Mouse (Mus musculus) adrenal gland, postnatal 10 days (tissue): ENCODE data around the gene Hist1h1a. TPM values are rescaled to one million over a fixed set of nuclear protein-coding genes. Genes with fewer than 3 reads are reported as not detected.
"Not testable (repeated sequence)": the region's sequence is repeated elsewhere in the genome, so short reads cannot be mapped to it uniquely, and the experiment has no call there.

Experiments used
- DNase-seq: peaks from one replicate; pipeline ENCODE4 v3.0.0; 2021; ENCODE audit warnings: mixed read lengths
- total RNA-seq, 2 experiments: library from RNA; stranded (reverse); gene quantifications; 2 replicates each; pipeline ENCODE4 v1.2.3; 2021

Hist1h1a gene
- total RNA-seq, 2 experiments from 2014 or later: 231 to 274 TPM

DNA sequence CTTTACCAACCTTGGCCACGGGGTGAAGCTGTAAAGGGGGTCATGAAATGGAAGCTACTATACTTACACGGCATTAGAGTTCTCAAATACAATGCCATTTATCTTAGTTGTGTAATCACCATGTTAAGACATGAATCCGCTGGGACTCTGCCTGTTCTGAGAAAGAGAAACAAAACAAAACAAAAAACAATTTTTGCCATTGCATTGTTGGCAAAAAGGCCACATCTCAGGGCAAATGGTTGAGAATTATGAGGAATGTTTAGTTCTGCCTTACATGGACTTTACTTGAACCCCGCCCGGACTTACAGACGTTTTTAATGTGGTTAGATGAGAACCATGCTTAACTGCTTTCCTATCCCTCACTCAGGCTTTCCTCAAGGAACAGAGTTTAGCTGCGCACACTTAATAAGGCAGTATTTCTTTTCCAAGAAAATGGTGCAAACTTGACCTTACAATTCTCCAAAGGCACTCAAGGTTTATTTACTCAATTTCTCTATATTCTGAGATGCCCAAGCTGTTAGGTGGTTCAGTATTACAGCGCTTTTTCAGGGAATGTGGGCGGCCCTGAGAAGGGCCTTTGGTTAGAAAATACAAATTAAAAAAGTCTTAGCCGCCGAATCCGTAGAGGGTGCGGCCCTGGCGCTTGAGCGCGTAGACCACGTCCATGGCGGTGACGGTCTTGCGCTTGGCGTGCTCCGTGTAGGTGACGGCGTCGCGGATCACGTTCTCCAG lies 3.1 kb upstream of the Hist1h1a start:
- DNase-seq: no peak

DNA sequence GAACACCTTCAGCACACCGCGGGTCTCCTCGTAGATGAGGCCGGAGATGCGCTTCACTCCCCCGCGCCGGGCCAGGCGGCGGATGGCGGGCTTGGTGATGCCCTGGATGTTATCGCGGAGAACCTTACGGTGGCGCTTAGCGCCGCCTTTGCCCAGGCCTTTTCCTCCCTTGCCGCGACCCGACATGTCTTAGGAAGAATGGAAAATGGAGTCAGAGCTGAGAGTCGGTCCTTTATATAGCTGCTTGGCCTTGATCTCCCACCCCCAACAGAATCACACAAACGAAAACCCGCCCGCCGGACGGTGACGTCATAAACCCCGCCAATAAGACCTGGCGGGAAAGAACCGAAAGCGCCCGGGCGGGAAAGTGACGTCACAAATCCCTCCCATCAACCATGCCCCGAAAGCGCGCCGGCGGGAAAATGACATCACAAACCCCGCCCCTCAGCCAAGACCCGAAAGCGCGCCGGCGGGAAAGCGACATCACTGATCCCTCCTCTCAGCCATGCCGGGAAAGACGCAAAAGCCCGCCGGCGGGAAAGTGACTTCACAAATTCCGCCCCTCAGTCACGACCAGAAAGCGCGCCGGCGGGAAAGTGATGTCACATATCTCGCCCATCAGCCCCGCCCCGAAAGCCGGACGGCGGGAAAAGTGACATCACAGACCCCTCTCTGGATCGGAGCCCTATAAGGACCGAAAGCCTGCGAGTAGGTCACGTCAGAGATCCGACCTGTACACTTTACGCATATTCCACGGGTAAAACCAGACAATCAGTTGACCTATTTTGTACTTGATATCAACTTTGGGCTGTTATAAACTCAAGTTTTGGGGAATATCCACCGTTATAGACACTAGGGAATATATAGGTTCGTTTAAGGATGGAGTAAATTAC lies 2.2 kb upstream of the Hist1h1a start, which contains the start of gene Hist1h4a:
Gene Hist1h4a, minus strand, starts transcription at position 259 of the 893 bp plus-strand sequence.
- DNase-seq: peak; percentile 98

DNA sequence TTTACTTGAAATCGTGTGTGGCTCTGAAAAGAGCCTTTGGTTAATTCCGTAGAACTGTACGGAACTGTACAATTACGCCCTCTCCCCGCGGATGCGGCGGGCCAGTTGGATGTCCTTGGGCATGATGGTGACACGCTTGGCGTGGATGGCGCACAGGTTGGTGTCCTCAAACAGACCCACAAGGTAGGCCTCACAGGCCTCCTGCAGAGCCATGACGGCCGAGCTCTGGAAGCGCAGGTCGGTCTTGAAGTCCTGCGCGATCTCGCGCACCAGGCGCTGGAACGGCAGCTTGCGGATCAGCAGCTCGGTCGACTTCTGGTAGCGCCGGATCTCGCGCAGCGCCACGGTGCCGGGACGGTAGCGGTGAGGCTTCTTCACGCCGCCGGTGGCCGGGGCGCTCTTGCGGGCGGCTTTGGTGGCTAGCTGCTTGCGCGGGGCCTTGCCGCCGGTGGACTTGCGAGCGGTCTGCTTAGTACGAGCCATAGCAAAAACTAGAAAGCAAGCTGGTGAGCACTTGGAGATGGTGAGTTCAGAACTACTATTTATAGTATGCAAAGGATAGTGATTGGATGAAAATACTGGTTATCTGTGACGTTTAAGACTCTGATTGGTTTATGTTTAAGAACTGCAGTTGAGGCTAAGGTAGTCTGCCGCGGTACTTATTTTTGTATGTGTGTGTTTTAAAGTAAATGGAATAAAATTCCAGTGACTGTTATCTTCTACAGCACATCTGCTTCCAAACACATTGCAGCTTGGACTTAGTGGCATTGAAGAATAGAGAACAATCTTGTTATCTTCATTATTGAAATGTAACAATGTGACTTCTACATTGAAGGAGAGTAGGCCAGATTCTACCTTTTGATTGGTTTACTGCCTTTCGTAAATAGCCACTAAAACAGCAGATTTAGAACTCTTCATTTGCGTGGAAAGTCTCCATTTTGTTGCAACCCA lies 1.3 kb upstream of the Hist1h1a start, which contains the start of gene Hist1h3a:
Gene Hist1h3a, minus strand, starts transcription at position 516 of the 951 bp plus-strand sequence.
- DNase-seq: peak; percentile 82

DNA sequence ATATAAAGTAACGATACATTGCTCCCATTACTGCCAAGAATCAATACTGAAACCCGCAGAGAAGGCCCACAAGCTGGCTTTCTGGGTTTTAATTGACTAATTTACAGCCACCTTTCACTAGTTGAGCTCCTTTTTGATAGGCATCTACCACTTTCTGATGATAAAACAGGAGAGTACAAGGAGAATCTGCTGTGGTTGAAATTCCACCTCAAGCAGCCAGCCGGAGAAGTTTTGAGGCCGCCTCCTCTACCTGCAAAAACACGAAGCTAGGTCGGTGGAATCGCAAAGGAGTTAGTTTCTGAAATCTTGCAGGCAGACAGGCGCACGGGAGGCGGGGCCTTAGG lies 252 bp upstream of the Hist1h1a start:
- DNase-seq: no peak

DNA sequence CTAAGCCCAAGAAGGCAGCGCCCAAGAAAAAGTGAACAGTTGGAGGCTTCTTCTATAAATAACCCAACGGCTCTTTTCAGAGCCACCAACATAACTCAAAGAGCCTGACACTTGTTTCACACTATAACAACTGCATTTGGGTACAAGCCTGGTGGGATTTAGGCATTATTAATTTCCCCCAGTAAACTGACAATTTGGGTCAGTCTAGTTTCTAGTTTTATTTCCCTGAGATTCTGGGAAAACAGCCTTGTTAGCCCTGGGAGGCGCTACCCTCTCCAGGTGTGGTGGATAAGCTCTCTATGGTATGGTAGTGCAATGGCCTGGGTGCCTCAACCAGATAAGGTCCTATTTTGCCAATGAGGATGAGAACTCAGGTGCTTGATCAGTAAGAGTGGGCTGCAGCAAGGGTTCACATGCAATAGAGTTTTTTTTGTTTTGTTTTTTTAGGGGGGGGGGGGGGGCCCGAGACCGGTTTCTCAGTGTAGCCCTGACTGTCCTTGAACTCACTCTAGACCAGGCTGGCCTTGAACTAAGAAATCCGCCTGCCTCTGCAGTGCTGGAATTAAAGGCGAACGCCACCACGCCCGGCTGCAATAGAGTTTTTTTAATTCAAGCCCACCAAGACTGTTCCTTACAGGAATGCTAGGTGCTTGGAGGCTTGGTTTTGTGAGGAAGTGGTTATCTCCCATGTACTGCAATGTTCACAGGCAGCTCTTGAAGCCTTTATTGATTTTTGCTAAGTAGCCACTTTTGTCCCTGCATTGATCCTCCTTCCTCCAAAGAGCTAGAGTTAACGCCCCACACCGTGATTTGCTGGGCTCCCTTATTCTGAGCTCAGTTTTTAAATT lies 1.1 kb downstream of the Hist1h1a start:
- DNase-seq: no peak

DNA sequence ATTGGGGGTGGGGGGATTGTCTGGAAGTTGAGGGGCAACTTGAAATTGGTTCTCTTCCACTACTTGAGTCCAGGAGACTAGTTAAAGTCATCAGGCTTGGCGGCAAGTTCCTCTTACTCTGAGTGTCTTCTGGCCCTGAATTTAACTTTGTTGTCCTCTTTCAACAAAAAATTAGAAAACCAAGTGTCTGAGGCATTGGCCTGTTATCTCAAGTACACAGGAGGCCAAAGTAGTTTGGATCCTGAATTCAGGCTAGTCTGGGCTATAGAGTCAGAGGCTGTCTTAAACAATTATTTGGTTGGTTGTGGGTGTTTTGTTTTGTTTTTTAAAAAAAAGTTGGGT lies 1.7 kb downstream of the Hist1h1a start:
- DNase-seq: no peak

DNA sequence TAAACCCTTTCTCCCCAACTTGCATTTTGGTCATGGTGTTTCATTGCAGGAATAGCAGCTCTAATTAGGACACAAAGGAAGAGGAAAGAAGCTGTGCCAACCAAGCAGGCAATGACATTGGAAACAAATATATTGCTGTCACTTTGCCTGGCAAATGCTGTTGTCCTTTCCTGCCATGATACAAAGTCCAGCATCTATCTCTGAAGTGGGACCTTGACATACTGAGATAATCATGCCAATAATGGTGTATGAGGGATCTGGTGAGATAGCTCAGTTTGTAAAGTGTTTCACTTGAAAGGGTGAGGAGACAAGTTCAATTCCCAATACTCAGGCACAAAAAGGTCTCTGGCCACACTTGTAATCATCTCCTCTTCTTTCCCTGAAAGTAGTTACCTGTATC lies 3.3 kb downstream of the Hist1h1a start:
- peak; percentile 27 for DNase-seq

DNA sequence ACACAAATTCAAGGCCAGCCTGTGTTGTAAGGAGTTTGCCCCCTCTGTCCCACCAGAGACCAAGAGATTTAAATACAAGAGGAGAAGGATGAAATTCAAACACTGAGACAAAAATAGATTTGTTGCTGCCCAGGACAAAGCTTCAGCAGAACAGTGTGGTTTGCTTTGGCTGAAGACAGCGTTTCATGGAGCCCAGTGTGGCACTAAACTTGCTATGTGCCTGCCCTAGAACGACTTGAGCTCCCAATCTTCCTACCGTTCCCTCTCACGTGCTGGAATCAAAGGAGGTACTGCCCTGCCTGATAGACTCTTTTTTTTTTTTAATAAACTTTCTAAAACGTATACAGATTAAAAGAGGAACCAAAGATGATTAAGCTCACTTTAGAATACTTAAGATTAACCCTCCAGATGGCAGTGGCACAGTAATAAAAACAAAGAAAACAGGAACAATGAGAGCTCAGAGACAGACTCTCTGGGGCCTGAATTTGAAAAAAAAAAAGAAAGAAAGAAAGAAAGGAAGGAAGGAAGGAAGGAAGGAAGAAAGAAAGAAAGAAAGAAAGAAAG lies 5.5 kb downstream of the Hist1h1a start:
- DNase-seq: no peak

DNA sequence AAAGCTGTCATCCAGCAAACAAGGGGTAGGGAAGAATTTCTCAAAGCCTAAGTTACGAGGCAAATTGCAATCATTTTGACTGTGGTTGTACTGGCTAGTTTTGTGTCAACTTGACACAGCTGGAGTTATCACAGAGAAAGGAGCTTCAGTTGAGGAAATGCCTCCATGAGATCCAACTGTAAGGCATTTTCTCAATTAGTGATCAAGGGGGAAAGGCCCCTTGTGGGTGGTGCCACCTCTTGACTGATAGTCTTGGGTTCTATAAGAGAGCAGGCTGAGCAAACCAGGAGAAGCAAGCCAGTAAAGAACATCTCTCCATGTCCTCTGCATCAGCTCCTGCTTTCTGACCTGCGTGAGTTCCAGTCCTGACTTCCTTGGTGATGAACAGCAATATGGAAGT lies 6.1 kb downstream of the Hist1h1a start, which contains the start of gene Trim38:
Gene Trim38, plus strand, starts transcription at position 301 of the 400 bp plus-strand sequence.
- not testable (repeated sequence) for DNase-seq

DNA sequence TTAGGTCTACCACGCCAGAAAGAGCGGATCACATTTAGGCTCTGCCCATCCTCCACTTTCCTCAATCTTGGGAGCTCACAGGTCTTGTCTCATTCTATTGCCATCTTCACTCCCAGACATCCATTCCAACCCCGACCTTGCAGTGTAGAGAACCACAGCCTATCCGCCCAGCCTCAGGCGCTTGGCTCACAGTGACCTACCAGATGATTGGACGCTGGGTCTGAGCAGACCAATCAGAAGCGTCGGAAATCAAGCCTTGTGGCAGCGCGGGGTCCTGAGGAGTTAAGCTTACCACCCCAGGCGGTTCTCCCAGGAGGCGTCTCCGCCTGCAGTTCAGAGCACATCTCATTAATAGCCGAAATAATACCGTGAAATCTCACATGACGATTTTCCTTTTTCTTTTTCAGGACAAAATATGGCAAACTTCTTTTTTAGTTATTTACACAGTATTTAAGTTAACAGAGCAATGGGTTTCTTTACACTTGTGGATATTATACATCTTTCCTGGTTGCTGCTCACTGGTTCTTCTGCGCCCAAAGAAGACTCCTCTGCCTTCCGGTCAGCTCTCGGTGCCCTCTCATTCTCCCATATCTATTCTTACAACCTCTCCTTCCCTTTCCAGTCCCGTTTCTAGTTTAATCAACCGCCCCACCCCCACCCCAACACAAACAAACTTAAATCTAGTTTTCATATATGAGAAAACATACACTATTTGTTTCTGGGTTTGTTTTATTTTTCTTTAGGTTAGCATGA lies 9.3 kb downstream of the Hist1h1a start:
- peak; percentile 66 for DNase-seq

DNA sequence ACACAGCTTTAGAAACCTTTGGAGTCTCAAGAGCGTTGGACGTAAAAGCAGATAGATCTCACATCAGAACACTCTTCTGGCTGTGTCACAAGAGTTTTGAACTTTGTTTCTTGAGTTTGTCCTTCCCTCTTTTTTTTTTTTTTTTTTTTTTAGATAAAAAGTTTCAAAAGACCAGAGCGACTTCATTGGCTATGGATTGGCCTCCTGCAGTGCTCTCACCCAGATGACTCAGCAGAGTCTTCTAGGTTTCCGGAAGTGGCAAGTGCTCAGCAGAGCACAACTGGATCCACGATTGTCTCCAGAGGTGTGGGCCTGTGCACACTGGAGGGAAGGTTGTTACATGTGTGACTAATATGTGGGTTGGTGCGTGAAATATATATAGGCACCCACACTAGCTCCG lies 14.9 kb downstream of the Hist1h1a start:
- no peak for DNase-seq

DNA sequence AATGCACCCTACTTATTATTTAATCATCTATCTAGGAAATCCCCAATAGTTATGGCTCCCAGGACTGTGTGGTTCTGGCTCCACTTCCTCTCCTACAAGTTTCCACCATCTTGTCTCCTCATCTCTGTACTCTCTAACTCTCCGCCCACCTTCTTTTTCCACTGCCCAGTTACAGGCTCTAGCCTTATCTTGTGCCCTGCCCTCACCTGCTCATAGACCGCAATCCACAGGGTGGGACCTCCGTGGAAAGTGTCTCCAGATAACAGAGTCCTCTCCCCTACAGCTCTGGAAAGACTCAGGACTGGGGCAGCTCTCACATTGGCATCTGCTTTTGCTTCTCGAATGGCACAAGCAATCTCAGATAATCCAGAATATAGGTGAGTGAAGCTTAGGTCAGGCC lies 15.6 kb downstream of the Hist1h1a start:
- no peak for DNase-seq

DNA sequence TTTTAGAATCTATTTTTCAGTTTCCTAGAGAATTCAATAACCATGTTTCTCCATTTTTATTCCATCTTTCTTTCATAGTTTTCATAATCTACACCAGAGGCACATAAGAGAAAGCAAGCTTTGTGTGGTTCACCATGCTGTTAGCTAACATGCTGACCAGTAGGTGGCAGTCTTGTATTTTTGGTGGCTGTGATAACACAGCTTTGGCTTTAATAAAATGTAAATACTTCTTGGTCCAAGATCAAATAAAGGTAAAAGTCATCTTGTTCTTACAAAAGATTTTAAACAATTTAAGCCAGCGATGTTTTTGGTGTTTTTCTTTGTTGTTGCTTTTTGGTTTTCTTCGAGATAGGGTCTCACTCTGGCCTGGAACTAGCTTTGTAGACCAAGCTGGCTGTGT lies 29.1 kb downstream of the Hist1h1a start:
- peak; percentile 66 for DNase-seq

DNA sequence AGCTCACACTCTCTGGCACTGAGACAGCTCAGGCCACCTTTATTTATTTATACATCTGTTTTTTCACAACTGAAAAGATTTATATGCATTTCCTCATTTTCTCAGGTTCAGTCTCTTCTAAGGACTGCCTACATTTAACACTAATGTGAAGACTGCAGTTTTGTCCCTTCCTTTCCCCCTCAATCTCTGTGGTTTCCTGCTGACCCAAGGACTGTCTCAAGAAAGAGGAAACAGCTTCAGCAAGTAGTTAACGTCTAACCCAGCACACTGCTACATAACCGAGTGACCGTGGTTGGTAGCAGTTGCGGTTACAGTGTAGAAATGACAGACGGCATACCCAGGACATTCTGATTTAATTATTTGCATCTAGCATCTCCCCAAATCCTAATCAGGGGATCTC lies 35.9 kb downstream of the Hist1h1a start:
- DNase-seq: no peak

DNA sequence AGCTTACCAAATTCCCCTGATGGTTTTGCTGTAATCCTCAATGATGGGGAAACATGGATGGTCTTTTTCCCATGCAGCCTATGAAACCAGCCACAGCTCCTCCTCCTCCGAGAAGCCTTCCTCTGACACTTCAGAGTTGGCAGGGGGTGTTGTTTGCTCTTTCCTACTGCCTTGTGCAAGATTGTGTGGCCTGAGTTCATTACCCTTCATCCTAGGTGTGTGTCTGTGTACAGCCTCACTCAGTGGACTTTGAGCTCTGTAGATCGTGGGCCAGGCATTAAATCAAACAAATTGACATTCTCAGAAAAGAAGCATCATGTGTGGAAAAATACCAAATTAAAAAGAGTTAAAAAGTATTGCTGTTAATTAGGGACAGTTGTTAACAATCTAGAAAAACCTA lies 41.1 kb downstream of the Hist1h1a start:
- no peak for DNase-seq

DNA sequence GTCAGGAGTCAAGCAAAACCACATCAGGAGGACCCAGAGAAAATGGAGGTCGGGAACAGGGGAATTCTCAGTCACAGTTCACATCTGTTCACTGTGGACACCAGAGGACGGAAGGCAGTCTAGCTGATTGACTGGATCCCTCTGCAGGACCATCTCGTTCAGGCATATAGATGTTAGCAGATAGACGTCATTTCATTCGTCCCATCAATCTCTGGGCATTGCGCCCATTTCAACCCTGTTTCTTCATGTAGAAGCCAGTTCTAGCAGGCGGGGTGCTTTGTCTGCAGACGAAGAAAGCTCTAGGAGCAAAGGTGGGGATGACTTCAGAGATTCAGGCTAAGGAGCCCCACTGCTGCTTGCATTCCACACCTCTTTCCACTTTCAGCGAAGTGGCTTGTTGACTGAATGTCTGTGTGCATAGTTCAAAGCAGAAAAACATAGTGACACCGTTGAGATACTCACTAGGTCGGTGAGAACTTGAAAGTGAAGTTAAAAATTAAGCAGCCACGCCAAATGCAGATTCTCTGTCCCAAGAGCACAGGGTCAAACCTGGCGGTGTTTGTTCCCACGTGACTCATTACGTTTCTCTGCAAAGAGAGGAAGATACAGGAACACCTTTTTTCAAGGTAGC lies 43.1 kb downstream of the Hist1h1a start, which contains the start of gene Slc17a2:
Gene Slc17a2, plus strand, starts transcription at position 572 of the 631 bp plus-strand sequence.
- DNase-seq: no peak
